Mouse (Mus musculus): ENCODE measurements around the gene Fbxo4. TPM values are rescaled to one million over a fixed set of nuclear protein-coding genes. Genes with fewer than 3 reads are reported as not detected.

The Fbxo4 gene
- 12.2 TPM for total RNA-seq (2023)

GRCm38 (mm10) chr15:3979061-3979848 lies at the start of gene Fbxo4:
Gene Fbxo4, minus strand, starts transcription at chr15:3979573.

GRCm38 (mm10) chr15:4026231-4026773 lies 46.9 kb upstream of the Fbxo4 start, which contains the start of gene Oxct1:
Gene Oxct1, plus strand, starts transcription at chr15:4026383.

DNA sequence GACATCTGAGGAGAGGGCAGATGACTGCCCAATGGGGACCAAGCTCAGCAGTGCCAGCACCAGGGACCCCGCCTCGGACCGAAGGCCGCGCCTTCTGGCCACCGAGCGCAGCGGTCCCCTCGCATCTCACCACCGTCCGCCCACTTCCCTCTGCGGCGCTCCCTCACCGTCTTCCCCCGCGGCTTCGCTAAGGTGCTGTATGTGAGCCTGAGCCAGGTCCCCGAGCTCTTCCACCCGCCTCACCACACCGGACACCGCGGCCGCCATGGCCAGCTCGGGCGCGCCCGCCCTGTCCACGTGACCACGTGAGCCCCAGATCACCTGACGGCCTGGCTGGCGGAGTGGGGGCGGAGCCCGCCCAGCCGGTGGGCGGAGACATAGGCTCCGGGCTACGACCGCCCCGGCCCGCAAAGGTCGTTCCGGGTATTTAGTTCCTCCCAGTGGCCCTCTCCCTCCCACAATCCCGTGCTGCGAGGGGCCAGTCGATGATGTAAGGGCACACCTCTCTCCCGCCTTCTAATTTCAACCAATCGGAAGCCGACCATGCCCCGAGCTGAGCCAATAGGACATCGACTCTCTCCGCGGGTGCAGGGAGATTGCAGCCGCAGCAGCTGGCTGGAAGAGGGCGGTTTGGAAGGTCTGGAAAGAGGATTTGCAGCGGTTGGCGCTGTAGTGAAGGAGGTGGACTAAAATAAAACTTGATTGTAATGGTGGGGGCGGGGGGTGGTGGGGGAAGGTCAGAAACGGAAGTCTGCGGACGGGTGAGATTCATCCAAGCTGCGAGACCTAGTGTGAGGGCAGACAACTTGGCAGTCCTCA lies 16.3 kb upstream of the Fbxo4 start, which contains the start of gene AW549877:
Gene AW549877, minus strand, starts transcription at position 297 of the 819 bp plus-strand sequence.

Other genes starting within 250 kb of the Fbxo4 start
- 47.2 TPM for gene AW549877, start 16.2 kb upstream of the Fbxo4 start, total RNA-seq (2023)
- gene Oxct1, start 46.8 kb upstream of the Fbxo4 start, total RNA-seq (2023): 62.1 TPM

Data from CD4-positive naive resting alpha-beta T cell, adult 57 days (primary cell).